Mouse (Mus musculus): Measurements from ENCODE around the gene Wdr11.

GRCm38 (mm10) chr7:129673776-129674175 lies 82.1 kb downstream of the Wdr11 start:
- TF ChIP-seq CTCF (conservative IDR thresholded peaks at IDR 0.05; ENCODE audit: low read length), result no peak
- TF ChIP-seq POU5F1 (IDR thresholded peaks at IDR 0.05; ENCODE audit: borderline replicate concordance, low read length), result no peak
- TF ChIP-seq NANOG (IDR thresholded peaks at IDR 0.05; ENCODE audit: borderline replicate concordance, low read length), result no peak
